Mouse (Mus musculus): Measurements from ENCODE around the gene Olfr424. TPM values are rescaled to one million over a fixed set of nuclear protein-coding genes. Genes with fewer than 3 reads are reported as not detected.

The Olfr424 gene
- total RNA-seq (2023), result not detected

DNA sequence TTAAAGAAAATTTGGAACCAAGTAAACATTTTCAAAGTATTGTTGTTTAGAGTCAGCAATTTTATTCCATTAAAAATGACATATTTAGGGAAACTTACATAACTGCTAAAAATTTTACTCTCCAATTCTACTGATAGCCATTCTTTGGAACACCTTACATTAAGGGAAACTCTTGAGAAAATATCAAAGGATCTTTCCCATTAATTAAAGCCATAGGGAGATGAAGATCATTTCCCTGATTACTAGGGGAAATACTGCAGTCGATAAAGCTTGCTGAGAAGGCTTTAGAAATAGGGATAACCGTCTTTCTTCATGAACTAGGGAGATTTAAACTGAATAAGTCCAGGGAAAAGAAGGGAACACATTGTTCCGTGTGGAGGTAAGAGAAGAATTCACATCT is at the start of gene Olfr424:
Gene Olfr424 (plus strand): TSS at position 301 of the 400 bp plus-strand sequence.

DNA sequence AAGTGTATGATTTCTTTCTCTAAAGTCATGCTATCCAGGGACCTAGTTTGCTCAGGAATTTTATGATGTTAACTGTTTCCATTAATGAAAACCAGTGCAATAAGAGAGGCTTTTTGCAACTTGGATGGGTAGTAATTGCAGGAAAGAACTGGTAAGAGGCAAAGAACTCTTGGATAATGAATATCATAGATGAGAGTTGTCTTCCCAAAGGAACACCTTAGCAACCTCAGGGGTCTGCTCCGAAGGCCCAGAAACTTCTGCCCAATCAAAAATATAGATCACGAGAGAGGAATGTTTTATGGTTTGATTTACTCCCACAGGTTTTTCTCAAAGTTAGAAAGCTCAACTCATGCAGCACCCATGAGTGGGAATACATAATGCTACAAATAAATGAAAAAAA is 47.3 kb upstream of the Olfr424 start, which contains the start of gene Olfr429:
Gene Olfr429 (plus strand): TSS at position 301 of the 400 bp plus-strand sequence.

DNA sequence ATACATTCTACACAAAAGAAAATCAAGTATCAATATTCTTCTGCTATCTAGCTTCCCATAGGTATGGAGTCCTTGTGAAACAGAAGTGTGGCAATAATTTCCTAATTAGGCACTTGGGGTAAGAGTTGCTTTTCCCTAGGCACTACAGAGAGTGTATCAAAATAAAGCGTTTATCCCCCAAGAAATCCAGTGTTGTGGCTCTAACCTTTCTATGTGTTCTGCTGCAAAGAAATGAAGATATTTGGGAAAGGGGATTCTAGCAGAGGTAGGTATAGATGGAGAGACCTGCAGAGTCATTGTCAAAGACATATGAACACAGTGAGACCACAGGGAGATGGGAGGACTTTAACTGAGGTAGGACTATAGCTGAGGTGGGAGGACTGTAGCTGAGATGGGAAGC is 34.7 kb upstream of the Olfr424 start, which contains the start of gene Olfr427:
Gene Olfr427 (plus strand): TSS at position 301 of the 400 bp plus-strand sequence.

DNA sequence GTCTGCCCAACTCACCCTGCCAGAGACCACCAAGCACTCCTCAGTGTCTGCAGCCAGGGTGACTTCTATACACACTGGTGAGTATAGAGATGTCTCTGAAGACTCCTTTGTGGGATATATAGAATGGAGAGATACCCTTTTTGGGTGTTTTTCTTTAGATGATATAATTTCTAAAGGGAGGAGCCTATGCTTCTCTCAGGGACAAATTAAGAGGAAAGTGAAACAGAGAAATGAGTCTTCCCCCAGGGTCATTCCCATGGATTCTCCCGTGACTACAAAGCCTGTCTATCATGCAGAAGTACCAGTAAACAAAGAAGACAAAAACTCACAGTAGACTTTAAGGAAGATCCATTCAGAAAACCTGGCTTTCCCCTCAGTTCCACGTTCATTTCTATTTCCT is 10.3 kb upstream of the Olfr424 start, which contains the start of gene Olfr231:
Gene Olfr231 (minus strand): TSS at position 101 of the 400 bp plus-strand sequence.

GRCm38 (mm10) chr1:174155333-174155732 is 24.0 kb downstream of the Olfr424 start, which contains the start of gene Olfr420:
Gene Olfr420 (plus strand): TSS chr1:174155633.

GRCm38 (mm10) chr1:174172605-174173004 is 41.3 kb downstream of the Olfr424 start, which contains the start of gene Spta1:
Gene Spta1 (plus strand): TSS chr1:174172776.

Other genes with a start within 250 kb of the Olfr424 start
- under 1 TPM in 1 of 2 experiments, not detected in 1; 0.47 TPM for gene Ifi211, start 218.5 kb upstream of the Olfr424 start, total RNA-seq (2023)
- 100 to 1,000 TPM; 244 to 315 TPM for gene Mndal, start 189.0 kb upstream of the Olfr424 start, total RNA-seq (2023)
- gene Ifi203, start 188.8 kb upstream of the Olfr424 start, total RNA-seq (2023), result 100 to 1,000 TPM; 185 to 212 TPM
- gene Ifi202b, start 148.8 kb upstream of the Olfr424 start, total RNA-seq (2023), result not detected
- gene Ifi205, start 99.7 kb upstream of the Olfr424 start, total RNA-seq (2023), result 1 to 10 TPM; 3.6 to 5.8 TPM
- gene Olfr433, start 90.8 kb upstream of the Olfr424 start, total RNA-seq (2023), result not detected
- not detected for gene Olfr432, start 82.3 kb upstream of the Olfr424 start, total RNA-seq (2023)
- gene Olfr430, start 64.9 kb upstream of the Olfr424 start, total RNA-seq (2023), result not detected
- gene Olfr429, start 47.2 kb upstream of the Olfr424 start, total RNA-seq (2023), result not detected
- gene Olfr427, start 34.6 kb upstream of the Olfr424 start, total RNA-seq (2023), result not detected
- not detected for gene Olfr231, start 10.4 kb upstream of the Olfr424 start, total RNA-seq (2023)
- not detected for gene Olfr420, start 24.1 kb downstream of the Olfr424 start, total RNA-seq (2023)
- under 1 TPM in 1 of 2 experiments, not detected in 1; 0.12 TPM for gene Spta1, start 41.3 kb downstream of the Olfr424 start, total RNA-seq (2023)
- gene Olfr419, start 120.5 kb downstream of the Olfr424 start, total RNA-seq (2023), result not detected
- not detected for gene Mptx1, start 199.0 kb downstream of the Olfr424 start, total RNA-seq (2023)
- under 1 TPM in 1 of 2 experiments, not detected in 1; 0.61 TPM for gene Olfr417, start 233.6 kb downstream of the Olfr424 start, total RNA-seq (2023)